Mouse (Mus musculus) MEL (cell line): ENCODE data around the gene Rbms3. TPM values are rescaled to one million over a fixed set of nuclear protein-coding genes. Genes with fewer than 3 reads are reported as not detected.

Experiments used
- DNase-seq: peaks from one replicate; pipeline ENCODE4 v3.0.0; 2011; ENCODE audit warnings: low read depth, low spot score
- H3K27ac ChIP-seq: 2 replicates; pipeline ENCODE4 v1.5.1; 2012; ENCODE audit warnings: low read depth, mild to moderate bottlenecking, control low read depth, low read length, moderate library complexity; ENCODE audit not compliant: control insufficient read depth
- H3K27me3 ChIP-seq, 2 experiments: fragments of 150-350 bp in 1 of 2; sonication (generic) in 1 of 2; 2 replicates each; pipeline ENCODE4 v1.6.1; 2012; ENCODE audit warnings: low read length in 2 of 2, mild to moderate bottlenecking in 2 of 2, improper control_type of control experiment in 1 of 2, moderate library complexity in 1 of 2; ENCODE audit not compliant: insufficient read depth in 2 of 2, control insufficient read depth in 1 of 2
- H3K36me3 ChIP-seq, 2 experiments: 2 replicates each; pipeline ENCODE4 v1.6.1; 2012 to 2014; ENCODE audit warnings: low read length in 2 of 2, improper control_type of control experiment in 1 of 2, inconsistent platforms in 1 of 2, mild to moderate bottlenecking in 1 of 2; ENCODE audit not compliant: insufficient read depth in 2 of 2, control insufficient read depth in 1 of 2
- H3K4me1 ChIP-seq, 2 experiments: fragments of 150-350 bp in 1 of 2; sonication (generic) in 1 of 2; 2 replicates each; pipeline ENCODE4 v1.6.1; 2012; ENCODE audit warnings: low read length in 2 of 2, improper control_type of control experiment in 1 of 2, mild to moderate bottlenecking in 1 of 2; ENCODE audit not compliant: insufficient read depth in 2 of 2, control insufficient read depth in 1 of 2
- H3K4me3 ChIP-seq, 2 experiments: fragments of 150-350 bp in 1 of 2; sonication (generic) in 1 of 2; 2 replicates each; pipeline ENCODE4 v1.5.1; 2012; ENCODE audit warnings: low read depth in 2 of 2, low read length in 2 of 2, mild to moderate bottlenecking in 2 of 2, moderate library complexity in 2 of 2, control low read depth in 1 of 2, improper control_type of control experiment in 1 of 2; ENCODE audit not compliant: control insufficient read depth in 1 of 2, insufficient read depth in 1 of 2
- H3K79me2 ChIP-seq: 2 replicates; pipeline ENCODE4 v1.6.1; 2012; ENCODE audit warnings: mild to moderate bottlenecking, low read length, moderate library complexity; ENCODE audit not compliant: control insufficient read depth, poor library complexity, insufficient read depth
- H3K9ac ChIP-seq: 2 replicates; pipeline ENCODE4 v1.6.1; 2012; ENCODE audit warnings: low read depth, mild to moderate bottlenecking, control low read depth, low read length, moderate library complexity; ENCODE audit not compliant: control insufficient read depth, poor library complexity, severe bottlenecking
- H3K9me3 ChIP-seq: fragments of 150-350 bp; sonication (generic); replicated peaks from 2 replicates; pipeline ENCODE4 v1.6.1; 2012; ENCODE audit warnings: mild to moderate bottlenecking, low read length, improper control_type of control experiment, moderate library complexity; ENCODE audit not compliant: insufficient read depth
- BHLHE40 ChIP-seq: IDR thresholded peaks from 2 replicates; pipeline ENCODE4 v1.6.1; 2012; ENCODE audit warnings: low read depth, mild to moderate bottlenecking, inconsistent platforms, low read length, improper control_type of control experiment, borderline replicate concordance
- CHD1 ChIP-seq: IDR thresholded peaks from 2 replicates; pipeline ENCODE4 v1.6.1; 2012; ENCODE audit warnings: low read depth, mild to moderate bottlenecking, inconsistent platforms, low read length, improper control_type of control experiment
- CHD2 ChIP-seq: IDR thresholded peaks from 2 replicates; pipeline ENCODE4 v1.6.1; 2011; ENCODE audit warnings: low read length, improper control_type of control experiment
- CTCF ChIP-seq, 3 experiments: IDR thresholded peaks in 2 of 3; conservative IDR thresholded peaks in 1 of 3; 2 replicates each; pipeline ENCODE4 v1.5.1; 2011 to 2012; ENCODE audit warnings: low read length in 3 of 3, low read depth in 2 of 3, mild to moderate bottlenecking in 2 of 3, improper control_type of control experiment in 1 of 3, inconsistent platforms in 1 of 3, mixed read lengths in 1 of 3, moderate library complexity in 1 of 3; ENCODE audit not compliant: control insufficient read depth in 1 of 3, insufficient read depth in 1 of 3, poor library complexity in 1 of 3, severe bottlenecking in 1 of 3
- E2F4 ChIP-seq: IDR thresholded peaks from 2 replicates; pipeline ENCODE4 v1.6.1; 2011; ENCODE audit warnings: low read depth, low read length, improper control_type of control experiment, borderline replicate concordance
- EP300 ChIP-seq, 2 experiments: IDR thresholded peaks; 2 replicates each; pipeline ENCODE4 v1.6.1; 2011; ENCODE audit warnings: improper control_type of control experiment in 2 of 2, low read length in 2 of 2, low read depth in 1 of 2, mild to moderate bottlenecking in 1 of 2
- GATA1 ChIP-seq: IDR thresholded peaks from 2 replicates; pipeline ENCODE4 v1.6.1; 2011; ENCODE audit warnings: low read depth, low read length, improper control_type of control experiment
- HCFC1 ChIP-seq: IDR thresholded peaks from 2 replicates; pipeline ENCODE4 v1.6.1; 2012; ENCODE audit warnings: low read depth, mild to moderate bottlenecking, inconsistent platforms, low read length, improper control_type of control experiment, moderate library complexity
- JUND ChIP-seq: IDR thresholded peaks from 2 replicates; pipeline ENCODE4 v1.6.1; 2011; ENCODE audit warnings: low read depth, mild to moderate bottlenecking, improper control_type of control experiment, low read length
- KAT2A ChIP-seq: conservative IDR thresholded peaks from 2 replicates; pipeline ENCODE4 v1.6.1; 2012; ENCODE audit warnings: low read depth, low read length, improper control_type of control experiment, inconsistent platforms
- MAFK ChIP-seq: IDR thresholded peaks from 2 replicates; pipeline ENCODE4 v1.6.1; 2011; ENCODE audit warnings: low read depth, mild to moderate bottlenecking, low read length, improper control_type of control experiment, borderline replicate concordance
- MAZ ChIP-seq: IDR thresholded peaks from 2 replicates; pipeline ENCODE4 v1.6.1; 2012; ENCODE audit warnings: low read depth, mild to moderate bottlenecking, inconsistent platforms, low read length, improper control_type of control experiment
- MEF2A ChIP-seq: IDR thresholded peaks from 2 replicates; pipeline ENCODE4 v1.6.1; 2014; ENCODE audit warnings: low read depth, mild to moderate bottlenecking, inconsistent platforms, low read length, improper control_type of control experiment; ENCODE audit not compliant: poor library complexity, insufficient replicate concordance, severe bottlenecking; ENCODE audit errors: extremely low read depth
- MYB ChIP-seq: IDR thresholded peaks from 2 replicates; pipeline ENCODE4 v1.6.1; 2011; ENCODE audit warnings: mild to moderate bottlenecking, low read depth, low read length, improper control_type of control experiment
- MYC ChIP-seq: IDR thresholded peaks from 2 replicates; pipeline ENCODE4 v1.6.1; 2011; ENCODE audit warnings: low read depth, mild to moderate bottlenecking, low read length, improper control_type of control experiment, moderate library complexity
- NELFE ChIP-seq: IDR thresholded peaks from 2 replicates; pipeline ENCODE4 v1.6.1; 2011; ENCODE audit warnings: low read depth, low read length, improper control_type of control experiment
- NRF1 ChIP-seq: IDR thresholded peaks from 2 replicates; pipeline ENCODE4 v1.6.1; 2014; ENCODE audit warnings: low read depth, mild to moderate bottlenecking, inconsistent platforms, low read length, improper control_type of control experiment, moderate library complexity; ENCODE audit not compliant: poor library complexity, insufficient read depth, severe bottlenecking
- RAD21 ChIP-seq: IDR thresholded peaks from 2 replicates; pipeline ENCODE4 v1.6.1; 2011; ENCODE audit warnings: mild to moderate bottlenecking, low read depth, low read length, improper control_type of control experiment
- RCOR1 ChIP-seq: IDR thresholded peaks from 2 replicates; pipeline ENCODE4 v1.6.1; 2012; ENCODE audit warnings: low read depth, mild to moderate bottlenecking, inconsistent platforms, low read length, improper control_type of control experiment
- SIN3A ChIP-seq: IDR thresholded peaks from 2 replicates; pipeline ENCODE4 v1.6.1; 2012; ENCODE audit warnings: low read length, improper control_type of control experiment, inconsistent platforms
- TAL1 ChIP-seq: IDR thresholded peaks from 2 replicates; pipeline ENCODE4 v1.6.1; 2012; ENCODE audit warnings: mild to moderate bottlenecking, inconsistent platforms, low read length, moderate library complexity, mixed read lengths
- TBP ChIP-seq: IDR thresholded peaks from 2 replicates; pipeline ENCODE4 v1.8.0; 2011; ENCODE audit warnings: low read depth, low read length, improper control_type of control experiment
- UBTF ChIP-seq: IDR thresholded peaks from 2 replicates; pipeline ENCODE4 v1.6.1; 2012; ENCODE audit warnings: low read depth, mild to moderate bottlenecking, inconsistent platforms, low read length, improper control_type of control experiment, moderate library complexity, borderline replicate concordance; ENCODE audit not compliant: insufficient read depth
- USF1 ChIP-seq: IDR thresholded peaks from 2 replicates; pipeline ENCODE4 v1.6.1; 2014; ENCODE audit warnings: low read depth, mild to moderate bottlenecking, inconsistent platforms, low read length, improper control_type of control experiment, moderate library complexity
- ZC3H11A ChIP-seq: IDR thresholded peaks from 2 replicates; pipeline ENCODE4 v1.6.1; 2012; ENCODE audit warnings: low read depth, mild to moderate bottlenecking, inconsistent platforms, low read length, improper control_type of control experiment
- ZNF384 ChIP-seq: IDR thresholded peaks from 2 replicates; pipeline ENCODE4 v1.6.1; 2012; ENCODE audit warnings: low read depth, mild to moderate bottlenecking, inconsistent platforms, low read length, improper control_type of control experiment
- polyA plus RNA-seq, 2 experiments: library from polyadenylated mRNA; stranded (reverse) in 1 of 2; unstranded in 1 of 2; fragments of >175 nt in 1 of 2; fragments of >200 nt in 1 of 2; gene quantifications; 2 replicates each; pipeline versions ENCODE4 v1.2.1 to v1.2.4; 2012; ENCODE audit warnings: low replicate concordance in 2 of 2, low read depth in 1 of 2; ENCODE audit not compliant: insufficient read length in 2 of 2, insufficient read depth in 1 of 2, missing spikeins in 1 of 2
- total RNA-seq: library from RNA; depleted of rRNA; stranded (reverse); fragments of 300-350 nt; gene quantifications from 2 replicates; pipeline ENCODE4 v1.2.3, GENCODE M21; 2012

Gene Rbms3
- total and polyA plus RNA-seq, 3 experiments: not detected

GRCm38 (mm10) chr9:116592486-116592885 lies 1037.2 kb downstream of the Rbms3 start:
- DNase-seq: no peak
- no peaks in the 10 kb centered on the region for H3K9me3 ChIP-seq
- no peak overlapping the region for H3K4me3 ChIP-seq
- no peak overlapping the region for H3K9ac ChIP-seq
- no peak overlapping the region for H3K27ac ChIP-seq
- no peak for TF ChIP-seq KAT2A
- no peak for TF ChIP-seq MAZ
- TF ChIP-seq USF1: no peak
- no peak for TF ChIP-seq GATA1
- no peak for TF ChIP-seq CTCF (IDR thresholded peaks at IDR 0.05 in 2 of 3, conservative IDR thresholded peaks at IDR 0.05 in 1 of 3; ENCODE audit: control insufficient read depth in 1 of 3, insufficient read depth in 1 of 3, low read depth in 2 of 3, low read length in 3 of 3, poor library complexity in 1 of 3, severe bottlenecking in 1 of 3)
- no peak for TF ChIP-seq HCFC1
- TF ChIP-seq MAFK: no peak
- TF ChIP-seq CHD2: no peak
- TF ChIP-seq CHD1: no peak
- TF ChIP-seq, all 39 proteins: peak for 0
- no peaks in the 10 kb centered on the region for H3K4me1 ChIP-seq
- H3K27me3 ChIP-seq: no peaks in the 10 kb centered on the region
- no peaks in the 10 kb centered on the region for H3K36me3 ChIP-seq
- H3K79me2 ChIP-seq: no peaks in the 10 kb centered on the region

GRCm38 (mm10) chr9:116591071-116591470 lies 1038.6 kb downstream of the Rbms3 start:
- Histone ChIP-seq H3K9ac (no peak overlapping the region), H3K27me3 (no peaks in the 10 kb centered on the region), H3K79me2 (no peaks in the 10 kb centered on the region), H3K4me3 (no peak overlapping the region), H3K4me1 (no peaks in the 10 kb centered on the region), H3K27ac (no peak overlapping the region), H3K36me3 (no peaks in the 10 kb centered on the region), H3K9me3 (no peaks in the 10 kb centered on the region)
- no peak for DNase-seq
- TF ChIP-seq MYB (no peak), MEF2A (no peak), BHLHE40 (no peak), NELFE (no peak), RCOR1 (no peak), MYC (no peak), TAL1 (no peak), RAD21 (no peak), MAZ (no peak), ZC3H11A (no peak), E2F4 (no peak), MAFK (no peak), TBP (no peak), CTCF (IDR thresholded peaks at IDR 0.05 in 2 of 3, conservative IDR thresholded peaks at IDR 0.05 in 1 of 3; ENCODE audit: control insufficient read depth in 1 of 3, insufficient read depth in 1 of 3, low read depth in 2 of 3, low read length in 3 of 3, poor library complexity in 1 of 3, severe bottlenecking in 1 of 3) (no peak), UBTF (no peak), EP300 (IDR thresholded peaks at IDR 0.05; ENCODE audit: low read depth in 1 of 2, low read length in 2 of 2) (no peak), ZNF384 (no peak), JUND (no peak), SIN3A (no peak), NRF1 (no peak)
